Mouse (Mus musculus) splenic B cell, adult 2 months (primary cell): ENCODE results near the gene Topaz1.
"Not testable (repeated sequence)": the region's sequence is repeated elsewhere in the genome, so short reads cannot be mapped to it uniquely, and the experiment has no call there.

ENCODE experiments used
- DNase-seq: peaks from one replicate; pipeline ENCODE4 v3.0.0-alpha.2; 2011; ENCODE audit warnings: low read depth, low spot score
- H3K27me3 ChIP-seq: 2 replicates; pipeline ENCODE4 v1.6.1; 2012; ENCODE audit warnings: mild to moderate bottlenecking, low read length, moderate library complexity, mixed read lengths; ENCODE audit not compliant: control insufficient read depth, poor library complexity, insufficient read depth, severe bottlenecking
- H3K36me3 ChIP-seq: 2 replicates; pipeline ENCODE4 v1.6.1; 2012; ENCODE audit warnings: mild to moderate bottlenecking, low read length, moderate library complexity, mixed read lengths; ENCODE audit not compliant: control insufficient read depth, poor library complexity, insufficient read depth, severe bottlenecking

Gene Topaz1

DNA sequence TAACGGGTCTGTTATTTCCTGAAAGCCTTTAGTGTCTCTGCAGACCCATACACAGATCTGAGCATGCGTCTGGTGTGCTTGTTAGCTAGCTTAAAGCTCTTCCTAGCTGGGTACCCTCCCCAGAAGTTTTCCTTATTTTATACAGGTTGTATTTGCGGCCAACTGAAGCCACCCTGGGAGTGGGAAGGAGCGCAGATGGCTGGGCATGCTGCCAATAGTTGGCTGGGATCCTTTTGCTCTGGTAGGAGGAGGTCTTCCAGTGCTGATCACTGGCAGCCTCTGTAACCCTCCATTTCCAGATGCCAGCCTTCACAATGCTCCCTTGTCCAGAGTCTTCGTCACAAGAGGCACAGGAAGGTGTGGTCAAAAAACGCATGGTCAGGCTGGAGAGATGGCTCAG lies 89.6 kb downstream of the Topaz1 start:
- DNase-seq: no peak
- Histone ChIP-seq H3K27me3 (no peaks in the 10 kb centered on the region), H3K36me3 (0 out of 2 replicates have a peak, but pooled peaks cover 1% of the 10 kb centered on the region)

DNA sequence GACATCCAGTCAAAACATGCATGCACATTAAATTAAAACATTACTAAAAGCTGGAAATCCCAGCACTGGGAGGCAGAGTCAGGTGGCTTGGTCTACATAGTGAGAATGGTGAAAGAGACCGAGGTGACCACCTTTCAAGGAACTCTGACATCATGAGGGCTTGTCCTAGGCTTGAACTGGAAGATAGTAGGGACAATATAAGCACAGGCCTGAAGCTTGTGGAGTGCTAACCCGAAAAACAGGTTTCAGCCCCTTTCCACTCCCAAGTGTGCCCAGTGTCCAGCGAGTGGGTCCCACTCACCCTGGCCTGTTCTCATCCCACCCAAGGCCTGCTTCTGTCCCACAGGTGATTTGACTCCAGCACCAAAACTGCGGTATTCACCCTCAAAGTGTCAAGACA lies 90.1 kb downstream of the Topaz1 start:
- Histone ChIP-seq H3K36me3 (0 out of 2 replicates have a peak, but pooled peaks cover 1% of the 10 kb centered on the region), H3K27me3 (no peaks in the 10 kb centered on the region)
- no peak for DNase-seq

DNA sequence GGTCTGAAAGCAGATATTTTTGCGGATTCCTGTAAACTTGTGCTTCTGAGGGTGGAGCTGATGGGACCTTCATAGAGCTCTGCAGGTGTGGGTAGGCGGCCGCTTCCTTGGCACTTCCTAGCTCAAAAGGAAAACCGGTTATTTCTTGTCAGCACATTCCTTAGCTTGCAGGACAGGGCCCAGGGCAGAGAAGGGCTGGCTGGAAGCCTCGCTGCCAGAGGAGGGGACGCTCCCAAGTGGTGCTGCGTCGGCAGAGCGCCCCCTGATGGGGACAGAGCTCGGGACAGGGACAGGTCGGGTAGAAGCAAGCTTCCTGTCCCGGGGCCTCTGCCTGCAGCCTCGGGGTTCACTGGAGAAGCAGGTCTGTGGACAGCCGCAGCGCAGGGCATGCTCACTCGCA lies 90.5 kb downstream of the Topaz1 start:
- DNase-seq: peak; percentile 5

DNA sequence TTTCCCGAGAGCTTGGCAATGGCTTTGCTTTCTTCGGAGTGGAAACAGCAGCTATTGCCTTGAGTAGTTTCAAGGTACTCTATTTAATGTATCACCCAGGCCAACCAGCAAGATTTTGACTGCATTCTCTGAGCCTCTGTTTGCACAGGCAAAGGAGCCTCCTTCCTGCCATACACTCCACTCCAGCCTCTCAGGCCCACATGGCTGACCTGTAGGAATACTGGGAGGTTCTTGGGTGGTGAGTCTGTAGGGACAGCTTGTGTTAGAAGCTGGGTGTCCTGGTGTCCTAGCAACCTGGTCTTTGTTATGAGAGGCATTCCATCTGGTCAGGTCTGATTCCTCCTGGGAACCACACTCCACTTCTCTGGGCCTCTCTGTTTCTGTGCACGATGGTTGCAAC lies 96.6 kb downstream of the Topaz1 start, which contains the start of gene Gm35549:
Gm35549 (minus strand) TSS at position 276 of the 400 bp plus-strand sequence.
- DNase-seq: no peak
- H3K27me3 ChIP-seq: no peaks in the 10 kb centered on the region
- H3K36me3 ChIP-seq: peaks cover 2% of the 10 kb centered on the region; the same call in 1 of the 2 replicates

More for the DNA sequence above, 90.5 kb downstream of the Topaz1 start:
- Histone ChIP-seq H3K27me3 (no peaks in the 10 kb centered on the region), H3K36me3 (0 out of 2 replicates have a peak, but pooled peaks cover 1% of the 10 kb centered on the region)

DNA sequence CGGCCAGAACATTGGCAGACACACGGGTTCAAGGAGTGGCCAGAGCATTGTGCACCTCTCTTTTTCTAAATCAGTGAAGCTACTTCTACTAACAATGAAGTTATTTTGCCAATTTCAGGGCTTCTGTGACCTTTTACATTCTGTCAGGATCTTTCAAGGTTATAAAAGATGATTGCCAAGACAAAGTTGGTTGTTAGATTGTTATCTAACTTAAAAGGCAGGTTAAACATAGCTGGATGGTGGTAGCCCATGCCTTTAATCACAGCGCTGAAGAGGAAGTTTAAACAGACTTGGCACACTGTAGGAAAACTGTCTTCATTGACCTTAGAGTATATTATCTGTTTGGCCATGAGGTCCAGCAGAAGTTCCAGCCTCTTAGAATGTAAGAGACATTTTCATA lies 98.5 kb downstream of the Topaz1 start:
- no peaks in the 10 kb centered on the region for H3K27me3 ChIP-seq
- no peak for DNase-seq
- H3K36me3 ChIP-seq: peaks cover 2% of the 10 kb centered on the region; the same call in 1 of the 2 replicates

DNA sequence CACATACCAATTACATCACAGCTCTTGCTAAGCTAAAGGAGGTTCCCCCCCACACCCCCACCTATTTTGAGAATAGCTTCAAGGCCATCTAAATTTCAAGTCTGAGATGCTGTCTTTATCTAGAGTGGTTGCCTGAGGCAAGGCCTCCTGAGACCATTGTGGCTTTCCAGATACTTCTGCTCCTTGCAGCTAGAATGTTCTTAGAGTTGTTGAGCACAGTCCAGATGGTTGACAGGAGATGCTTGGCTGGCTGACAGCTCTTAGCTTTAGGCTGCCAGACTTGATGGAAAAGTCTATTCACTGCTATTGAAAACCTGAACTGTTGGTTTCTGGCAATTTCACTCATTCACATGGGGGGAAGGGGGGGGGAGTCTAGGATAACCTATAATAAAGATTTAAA lies 99.0 kb downstream of the Topaz1 start:
- DNase-seq: no peak
- Histone ChIP-seq H3K36me3 (peaks cover 2% of the 10 kb centered on the region; the same call in 1 of the 2 replicates), H3K27me3 (no peaks in the 10 kb centered on the region)

DNA sequence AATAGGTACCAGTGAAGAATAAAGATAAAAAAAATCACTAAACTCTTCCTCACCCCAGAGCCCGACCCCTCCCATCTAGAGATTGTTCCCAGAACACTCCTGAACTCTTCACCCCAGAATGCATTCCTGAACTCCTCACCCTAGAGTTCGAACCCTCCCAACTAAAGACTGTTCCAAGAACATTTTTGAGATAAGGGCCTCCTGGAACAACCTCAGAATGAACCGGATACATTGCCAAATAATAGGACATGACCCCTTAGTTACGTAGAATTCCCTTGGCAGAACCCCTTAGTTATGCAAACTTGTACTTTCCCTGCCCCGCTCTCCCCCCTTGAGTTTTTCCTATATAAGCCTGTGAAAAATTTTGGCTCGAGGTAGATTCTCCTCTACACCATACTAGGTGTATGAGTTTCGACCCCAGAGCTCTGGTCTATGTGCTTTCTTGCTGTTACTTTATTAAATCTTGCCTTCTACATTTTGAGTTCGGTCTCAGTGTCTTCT lies 100.7 kb downstream of the Topaz1 start:
- not testable (repeated sequence) for H3K27me3 ChIP-seq, DNase-seq, H3K36me3 ChIP-seq
